ENCODE assay signal across 10 mouse cellular contexts in genomic region chr2:172863469-172863856, GRCm38 (mm10).
A peak's percentile ranks its signal among the peaks of the same experiment; 100 is the strongest.
DNase-seq lines count a peak whose midpoint lies in the region; ATAC-seq and TF ChIP-seq lines count a peak whose summit lies in the region.
"Had no signal": no experiment of that assay in that cellular context is flagged by ENCODE, and none has a peak within 500 bp of the region (broad histone marks: within the 10 kb centered on the region; RNA-seq: fewer than 3 reads in every experiment).

No protein-coding gene starts in this region.

- H3K9me3 ChIP-seq in heart, embryonic 16.5 days (replicated peaks; ENCODE audit: control insufficient read depth, low read length), result no peaks in the 10 kb centered on the region
- peaks cover under 1% of the 10 kb centered on the region; the same call in 1 of the 2 replicates for H3K9me3 ChIP-seq in limb, embryonic 11.5 days (ENCODE audit: control insufficient read depth, low read length)
- no peaks in the 10 kb centered on the region for H3K9me3 ChIP-seq in stomach, postnatal 0 days (ENCODE audit: control insufficient read depth, low read length)

- H3K9ac ChIP-seq in heart, embryonic 16.5 days (ENCODE audit: low read length), result peak overlapping the region; percentile 58
- H3K9ac ChIP-seq in limb, embryonic 11.5 days (ENCODE audit: low read length), result peak overlapping the region; percentile 17; the same call in 1 of the 2 replicates
- H3K9ac ChIP-seq in stomach, postnatal 0 days (ENCODE audit: low read length), result no peak overlapping the region

- peak overlapping the region; percentile 59 for H3K4me2 ChIP-seq in heart, embryonic 16.5 days (ENCODE audit: low read depth, low read length)
- H3K4me2 ChIP-seq in limb, embryonic 11.5 days (ENCODE audit: low read depth, severe bottlenecking), result peak overlapping the region; percentile 17; the same call in 1 of the 2 replicates
- H3K4me2 ChIP-seq in stomach, postnatal 0 days (replicated peaks; ENCODE audit: low read depth), result peak overlapping the region; percentile 49

- no peak for ATAC-seq in heart, embryonic 16.5 days (replicated peaks; ENCODE audit: extremely low read depth, insufficient read depth, low FRiP score)
- no peak for ATAC-seq in limb, embryonic 11.5 days (ENCODE audit: insufficient number of reproducible peaks, low FRiP score, low TSS enrichment, low read depth)
- ATAC-seq in stomach, postnatal 0 days (ENCODE audit: low FRiP score, low TSS enrichment), result peak; percentile 16

- 24% methylated on average over 14 of the region's 14 CpGs for WGBS in heart, embryonic 16.5 days
- WGBS in limb, embryonic 11.5 days, result 56% methylated on average over 14 of the region's 14 CpGs
- 20% methylated on average over 14 of the region's 14 CpGs for WGBS in stomach, postnatal 0 days

- no peak for TF ChIP-seq CTCF in stomach, postnatal 0 days (IDR thresholded peaks at IDR 0.05; ENCODE audit: low read depth)

- intact Hi-C loops in heart, postnatal 14 days (cut with DNase I), result no loop called here

- DNase-seq in heart, postnatal 14 days, result no peak
- DNase-seq in right cerebral cortex, postnatal 36 days (ENCODE audit: low spot score in 2 of 2), result peak; percentile 21 to 32
- no peak for DNase-seq in right cerebral cortex, postnatal 4 days
- DNase-seq in limb, embryonic 11.5 days (ENCODE audit: low spot score), result no peak
- no peak for DNase-seq in stomach, postnatal 0 days (ENCODE audit: low spot score)
- no peak for DNase-seq in layer of hippocampus, postnatal 14 days (ENCODE audit: low spot score in 2 of 2)
- DNase-seq in adrenal gland, postnatal 10 days, result no peak

- peak overlapping the region; percentile 30 for H3K4me3 ChIP-seq in heart, embryonic 16.5 days (ENCODE audit: low read length)
- H3K4me3 ChIP-seq in limb, embryonic 11.5 days (ENCODE audit: low read depth, low read length), result no peak overlapping the region
- H3K4me3 ChIP-seq in stomach, postnatal 0 days (ENCODE audit: low read depth, low read length), result peak overlapping the region; percentile 8; the same call in 1 of the 2 replicates
- H3K4me3 ChIP-seq: gastrocnemius, adult 2 months had no signal

- TF ChIP-seq EP300 in stomach, postnatal 0 days (optimal IDR thresholded peaks at IDR 0.05), result no peak

- H3K27me3 ChIP-seq in heart, embryonic 16.5 days (ENCODE audit: control insufficient read depth, insufficient read depth, low read length), result no peaks in the 10 kb centered on the region
- H3K27me3 ChIP-seq in limb, embryonic 11.5 days (ENCODE audit: control insufficient read depth, insufficient read depth, low read length), result no peaks in the 10 kb centered on the region
- no peaks in the 10 kb centered on the region; the same call in 1 of the 2 replicates for H3K27me3 ChIP-seq in stomach, postnatal 0 days (ENCODE audit: control insufficient read depth, insufficient read depth, low read length)

- no peaks in the 10 kb centered on the region for H3K36me3 ChIP-seq in heart, embryonic 16.5 days (ENCODE audit: control insufficient read depth, insufficient read depth)
- no peaks in the 10 kb centered on the region for H3K36me3 ChIP-seq in limb, embryonic 11.5 days (ENCODE audit: control insufficient read depth, insufficient read depth, low read length)
- H3K36me3 ChIP-seq in stomach, postnatal 0 days (ENCODE audit: control insufficient read depth, insufficient read depth, low read length), result no peaks in the 10 kb centered on the region
- H3K36me3 ChIP-seq: G1E had no signal

- H3K4me1 ChIP-seq in heart, embryonic 16.5 days (ENCODE audit: control insufficient read depth, insufficient read depth, low read length), result peaks cover 56% of the 10 kb centered on the region
- H3K4me1 ChIP-seq in limb, embryonic 11.5 days (ENCODE audit: control insufficient read depth, insufficient read depth, low read length), result peaks cover 24% of the 10 kb centered on the region
- H3K4me1 ChIP-seq in stomach, postnatal 0 days (replicated peaks; ENCODE audit: control insufficient read depth, insufficient read depth), result peaks cover 5% of the 10 kb centered on the region; the same call in 1 of the 2 replicates

- peak overlapping the region; percentile 91 for H3K27ac ChIP-seq in heart, embryonic 16.5 days (ENCODE audit: low read length)
- H3K27ac ChIP-seq in limb, embryonic 11.5 days (replicated peaks; ENCODE audit: low read depth, low read length), result no peak overlapping the region
- H3K27ac ChIP-seq in stomach, postnatal 0 days (replicated peaks), result peak overlapping the region; percentile 49; the same call in 1 of the 2 replicates

Comparison
In these comparisons a context has a peak if more than half of its experiments do, and no peak if none do; other contexts are left out.
1. DNase-seq: peak in right cerebral cortex, postnatal 36 days (2 of 2); none in heart, postnatal 14 days (0 of 2), right cerebral cortex, postnatal 4 days (single experiment), limb, embryonic 11.5 days (single experiment), stomach, postnatal 0 days (single experiment), layer of hippocampus, postnatal 14 days (0 of 2) and adrenal gland, postnatal 10 days (single experiment).
2. Peak in every context shown above with its lines, with median percentiles within 50 percentile points of each other: H3K4me2 ChIP-seq.